Mouse (Mus musculus): ENCODE data around the gene B2m. TPM values are rescaled to one million over a fixed set of nuclear protein-coding genes. Genes with fewer than 3 reads are reported as not detected.

Gene B2m
- polyA plus RNA-seq, 1 experiment from 2014 or later, result 82.7 TPM

GRCm38 (mm10) chr2:122171292-122171691 lies 23.8 kb downstream of the B2m start:
- H3K9me3 ChIP-seq, result no peaks in the 10 kb centered on the region

GRCm38 (mm10) chr2:122172188-122172587 lies 24.7 kb downstream of the B2m start:
- Histone ChIP-seq H3K36me3 (no peaks in the 10 kb centered on the region), H3K9me3 (no peaks in the 10 kb centered on the region), H3K9ac (replicated peaks) (no peak overlapping the region), H3K27ac (no peak overlapping the region), H3K4me3 (replicated peaks) (no peak overlapping the region), H3K27me3 (no peaks in the 10 kb centered on the region), H3K4me1 (replicated peaks) (no peaks in the 10 kb centered on the region), H3K4me2 (replicated peaks) (no peak overlapping the region)
- no peak for ATAC-seq
- WGBS, result 90% methylated on average over 2 of the region's 2 CpGs

More at GRCm38 (mm10) chr2:122171292-122171691, 23.8 kb downstream of the B2m start:
- Histone ChIP-seq H3K4me3 (replicated peaks) (no peak overlapping the region), H3K36me3 (no peaks in the 10 kb centered on the region), H3K27ac (no peak overlapping the region), H3K4me1 (replicated peaks) (no peaks in the 10 kb centered on the region), H3K9ac (replicated peaks) (no peak overlapping the region), H3K4me2 (replicated peaks) (no peak overlapping the region), H3K27me3 (no peaks in the 10 kb centered on the region)
- no peak for ATAC-seq
- WGBS, result 90% methylated on average over 6 of the region's 6 CpGs

- Histone ChIP-seq H3K4me3 (replicated peaks) (no peak overlapping the region), H3K27me3 (no peaks in the 10 kb centered on the region), H3K36me3 (no peaks in the 10 kb centered on the region), H3K27ac (no peak overlapping the region), H3K9me3 (no peaks in the 10 kb centered on the region), H3K4me1 (replicated peaks) (no peaks in the 10 kb centered on the region), H3K9ac (replicated peaks) (no peak overlapping the region), H3K4me2 (replicated peaks) (no peak overlapping the region)
- ATAC-seq, result no peak
- WGBS, result 82% methylated on average over 8 of the region's 8 CpGs
These were observed 32.8 kb downstream of the B2m start for GRCm38 (mm10) chr2:122180051-122180822.

- Histone ChIP-seq H3K27ac (no peak overlapping the region), H3K27me3 (no peaks in the 10 kb centered on the region), H3K36me3 (no peaks in the 10 kb centered on the region), H3K9me3 (no peaks in the 10 kb centered on the region), H3K9ac (replicated peaks) (no peak overlapping the region), H3K4me2 (replicated peaks) (no peak overlapping the region), H3K4me1 (replicated peaks) (no peaks in the 10 kb centered on the region), H3K4me3 (replicated peaks) (no peak overlapping the region)
- ATAC-seq, result no peak
- 90% methylated on average over 4 of the region's 4 CpGs for WGBS
These were observed 37.6 kb downstream of the B2m start for GRCm38 (mm10) chr2:122185086-122185485.

GRCm38 (mm10) chr2:122186106-122186505 lies 38.6 kb downstream of the B2m start, which contains the start of the genes Patl2 and Terb2:
Gene Patl2, minus strand, starts transcription at chr2:122186189.
Gene Terb2, plus strand, starts transcription at chr2:122186272.
- WGBS, result 83% methylated on average over 17 of the region's 17 CpGs
- no peaks in the 10 kb centered on the region for H3K4me1 ChIP-seq (replicated peaks)

GRCm38 (mm10) chr2:122186751-122187150 lies 39.3 kb downstream of the B2m start:
- ATAC-seq, result no peak
- Histone ChIP-seq H3K36me3 (no peaks in the 10 kb centered on the region), H3K4me1 (replicated peaks) (no peaks in the 10 kb centered on the region), H3K9me3 (no peaks in the 10 kb centered on the region), H3K4me3 (replicated peaks) (no peak overlapping the region), H3K4me2 (replicated peaks) (no peak overlapping the region), H3K27me3 (no peaks in the 10 kb centered on the region), H3K27ac (no peak overlapping the region), H3K9ac (replicated peaks) (no peak overlapping the region)
- WGBS, result 97% methylated on average over 3 of the region's 3 CpGs

More at GRCm38 (mm10) chr2:122186106-122186505, 38.6 kb downstream of the B2m start, which contains the start of the genes Patl2 and Terb2:
- Histone ChIP-seq H3K4me3 (replicated peaks) (no peak within 1 kb of the TSS), H3K27me3 (no peaks in the 10 kb centered on the region), H3K36me3 (no peaks in the 10 kb centered on the region), H3K9ac (replicated peaks) (no peak within 1 kb of the TSS), H3K4me2 (replicated peaks) (no peak within 1 kb of the TSS), H3K9me3 (no peaks in the 10 kb centered on the region), H3K27ac (no peak within 1 kb of the TSS)
- no peak for ATAC-seq

- no peak for ATAC-seq
- WGBS, result 81% methylated on average over 3 of the region's 3 CpGs
- no peaks in the 10 kb centered on the region for H3K9me3 ChIP-seq
These were observed 44.4 kb downstream of the B2m start for GRCm38 (mm10) chr2:122191849-122192248.

GRCm38 (mm10) chr2:122194509-122194929 lies 47.0 kb downstream of the B2m start:
- no peaks in the 10 kb centered on the region for H3K27me3 ChIP-seq
- no peaks in the 10 kb centered on the region for H3K36me3 ChIP-seq
- H3K9me3 ChIP-seq, result no peaks in the 10 kb centered on the region
- H3K27ac ChIP-seq, result no peak overlapping the region
- H3K9ac ChIP-seq (replicated peaks), result no peak overlapping the region
- H3K4me2 ChIP-seq (replicated peaks), result no peak overlapping the region
- no peak overlapping the region for H3K4me3 ChIP-seq (replicated peaks)
- ATAC-seq, result peak; percentile 66; the same call in 1 of the 2 replicates
- H3K4me1 ChIP-seq (replicated peaks), result no peaks in the 10 kb centered on the region
- WGBS, result 42% methylated on average over 1 of the region's 1 CpGs

More at GRCm38 (mm10) chr2:122191849-122192248, 44.4 kb downstream of the B2m start:
- Histone ChIP-seq H3K4me2 (replicated peaks) (no peak overlapping the region), H3K4me3 (replicated peaks) (no peak overlapping the region), H3K4me1 (replicated peaks) (no peaks in the 10 kb centered on the region), H3K36me3 (no peaks in the 10 kb centered on the region), H3K9ac (replicated peaks) (no peak overlapping the region), H3K27ac (no peak overlapping the region), H3K27me3 (no peaks in the 10 kb centered on the region)

- no peak for ATAC-seq
- WGBS, result 94% methylated on average over 1 of the region's 1 CpGs
- Histone ChIP-seq H3K36me3 (no peaks in the 10 kb centered on the region), H3K4me3 (replicated peaks) (no peak overlapping the region), H3K9ac (replicated peaks) (no peak overlapping the region), H3K4me2 (replicated peaks) (no peak overlapping the region), H3K27me3 (no peaks in the 10 kb centered on the region), H3K9me3 (no peaks in the 10 kb centered on the region), H3K27ac (no peak overlapping the region), H3K4me1 (replicated peaks) (no peaks in the 10 kb centered on the region)
These were observed 54.0 kb downstream of the B2m start for GRCm38 (mm10) chr2:122201501-122201900.

Other genes starting within 250 kb of the B2m start
- 43.0 and 46.0 TPM in 2 replicates for gene Ctdspl2, start 191.7 kb upstream of the B2m start, polyA plus RNA-seq (2015; fragmentation: Nextera tagmentation; extraction: Ambion mirVana)
- 0.49 and 0.79 TPM in 2 replicates for gene Mageb3, start 191.6 kb upstream of the B2m start, polyA plus RNA-seq (2015; fragmentation: Nextera tagmentation; extraction: Ambion mirVana)
- 10.2 and 11.4 TPM in 2 replicates for gene Eif3j1, start 119.1 kb upstream of the B2m start, polyA plus RNA-seq (2015; fragmentation: Nextera tagmentation; extraction: Ambion mirVana)
- 9.7 and 11.2 TPM in 2 replicates for gene Spg11, start 29.3 kb upstream of the B2m start, polyA plus RNA-seq (2015; fragmentation: Nextera tagmentation; extraction: Ambion mirVana)
- gene Trim69, start 13.0 kb downstream of the B2m start, polyA plus RNA-seq (2015; fragmentation: Nextera tagmentation; extraction: Ambion mirVana), result not detected in 2 replicates
- not detected in 2 replicates for gene Patl2, start 38.5 kb downstream of the B2m start, polyA plus RNA-seq (2015; fragmentation: Nextera tagmentation; extraction: Ambion mirVana)
- not detected in 2 replicates for gene Terb2, start 38.6 kb downstream of the B2m start, polyA plus RNA-seq (2015; fragmentation: Nextera tagmentation; extraction: Ambion mirVana)
- 18.2 and 20.0 TPM in 2 replicates for gene Sord, start 87.1 kb downstream of the B2m start, polyA plus RNA-seq (2015; fragmentation: Nextera tagmentation; extraction: Ambion mirVana)
- 0.04 TPM in 1 of 2 replicates, not detected in the other for gene Duox2, start 150.8 kb downstream of the B2m start, polyA plus RNA-seq (2015; fragmentation: Nextera tagmentation; extraction: Ambion mirVana)
- gene Duoxa2, start 151.2 kb downstream of the B2m start, polyA plus RNA-seq (2015; fragmentation: Nextera tagmentation; extraction: Ambion mirVana), result not detected in 2 replicates
- 0.20 and 0.39 TPM in 2 replicates for gene Duoxa1, start 166.0 kb downstream of the B2m start, polyA plus RNA-seq (2015; fragmentation: Nextera tagmentation; extraction: Ambion mirVana)
- gene Duox1, start 168.0 kb downstream of the B2m start, polyA plus RNA-seq (2015; fragmentation: Nextera tagmentation; extraction: Ambion mirVana), result 0.13 and 0.15 TPM in 2 replicates
- 7.1 and 10.2 TPM in 2 replicates for gene Shf, start 221.5 kb downstream of the B2m start, polyA plus RNA-seq (2015; fragmentation: Nextera tagmentation; extraction: Ambion mirVana)

Data from midbrain, embryonic 13.5 days (tissue).